Mouse (Mus musculus): ENCODE data around the gene Mob3c.

Mob3c gene

DNA sequence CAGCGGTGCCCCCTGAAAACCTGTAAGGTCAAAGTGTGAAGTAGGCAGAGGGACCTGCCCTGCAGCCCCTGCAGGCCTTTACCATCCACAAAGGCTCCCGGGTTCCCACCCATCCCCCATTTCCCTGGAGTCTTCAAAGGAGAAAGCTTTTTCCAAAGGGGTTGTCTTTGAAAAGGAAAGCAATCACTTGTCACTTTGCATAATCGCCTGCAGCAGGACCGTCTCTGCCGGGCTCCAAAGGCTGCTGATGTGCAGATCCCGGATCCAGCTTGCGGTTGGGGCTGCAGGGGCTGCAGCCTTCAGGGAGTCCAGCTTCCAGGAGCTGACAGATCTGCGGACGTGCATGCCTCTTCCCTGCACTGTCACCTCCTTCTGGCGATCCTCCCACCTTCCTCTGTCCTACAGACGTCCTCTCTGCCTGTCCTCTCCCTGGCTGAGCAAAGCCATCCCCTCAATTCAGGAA is 50.4 kb downstream of the Mob3c start:
- CTCF ChIA-PET: no interaction called here

DNA sequence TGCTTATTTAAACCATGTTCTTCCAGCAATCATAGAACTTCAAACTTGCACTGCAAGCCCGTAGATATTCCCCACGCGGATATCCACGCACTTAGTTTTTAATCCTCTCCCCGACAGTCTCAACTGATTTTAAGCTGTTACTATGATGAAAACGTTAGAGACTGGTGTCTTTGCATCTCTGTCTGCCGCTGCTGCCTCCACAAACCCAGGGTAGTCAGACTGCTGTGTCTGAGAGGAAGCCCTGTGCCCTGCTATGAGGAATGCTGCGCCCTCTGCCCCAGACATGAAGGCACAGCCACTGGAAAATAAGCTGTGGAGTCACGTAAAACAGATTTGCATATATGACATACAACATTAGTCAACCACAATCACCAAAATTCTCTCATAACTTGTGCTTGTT is 50.9 kb downstream of the Mob3c start:
- CTCF ChIA-PET: no interaction called here

DNA sequence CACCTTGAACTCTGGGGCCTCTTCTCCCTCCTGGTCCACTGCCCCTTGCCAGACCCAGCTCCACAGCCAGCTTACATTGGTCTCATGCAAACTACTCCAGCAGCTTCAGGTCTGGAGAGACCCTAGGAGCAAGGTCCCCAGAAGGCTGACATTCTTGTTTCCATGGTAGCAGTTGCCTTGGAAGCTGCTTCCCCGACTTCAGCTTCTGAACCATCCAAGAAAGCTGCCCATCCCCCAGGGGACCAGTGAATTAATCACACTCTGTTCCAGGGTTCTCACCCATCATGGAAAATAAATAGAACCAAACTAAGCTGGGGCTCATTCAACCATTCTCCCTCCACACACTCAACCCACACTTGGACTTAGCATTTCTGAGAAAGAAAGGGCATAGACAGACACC is 53.3 kb downstream of the Mob3c start:
- CTCF ChIA-PET: no interaction called here

DNA sequence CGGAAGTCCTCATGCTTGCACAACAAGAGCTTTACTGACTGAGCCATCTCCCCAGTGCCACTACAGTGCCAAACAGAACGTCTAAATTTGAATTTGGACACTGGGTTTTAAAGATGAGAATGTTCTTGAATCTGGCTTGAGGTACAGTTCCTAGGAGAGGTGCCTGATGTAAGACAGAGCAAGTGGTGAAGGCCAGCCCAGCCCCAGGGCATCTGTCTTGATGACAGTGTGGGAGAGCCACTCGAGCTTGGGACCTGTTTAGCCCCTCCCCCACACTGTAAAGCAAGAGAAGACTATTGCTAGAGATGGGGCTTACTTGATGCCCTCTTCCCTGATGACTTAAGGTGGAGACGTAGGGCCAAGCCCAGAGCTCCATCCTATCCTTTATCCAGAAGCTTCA is 54.3 kb downstream of the Mob3c start:
- CTCF ChIA-PET: no interaction called here

DNA sequence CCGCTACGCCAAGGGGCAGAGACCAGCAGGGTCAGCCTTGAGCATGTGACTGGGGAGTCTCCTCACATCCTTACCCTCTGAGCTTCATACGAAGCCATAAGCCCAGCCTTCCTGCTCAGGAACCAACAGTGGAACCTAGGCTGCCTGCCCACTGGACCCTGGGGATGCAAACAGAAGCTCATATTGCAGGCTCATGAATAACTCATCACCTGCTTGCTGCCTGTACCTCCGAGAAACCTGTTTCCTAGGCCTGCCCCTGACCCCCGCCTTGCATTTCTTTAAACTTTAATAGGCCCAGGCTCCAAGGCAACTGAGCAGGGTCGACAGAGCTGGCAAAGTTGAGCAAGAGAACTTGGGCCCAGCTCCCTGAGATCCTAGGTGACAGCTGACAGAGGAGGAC is 56.1 kb downstream of the Mob3c start, which contains the start of gene Kncn:
Kncn (plus strand) TSS at position 379 of the 400 bp plus-strand sequence.
- CTCF ChIA-PET: no interaction called here
